Mouse (Mus musculus) right cerebral cortex, adult 18-20 months (tissue): ENCODE measurements around the gene Cntrl.

Source experiments
- DNase-seq: peaks from one replicate; pipeline ENCODE4 v3.0.0; 2022; ENCODE audit warnings: mixed read lengths

Gene Cntrl

DNA sequence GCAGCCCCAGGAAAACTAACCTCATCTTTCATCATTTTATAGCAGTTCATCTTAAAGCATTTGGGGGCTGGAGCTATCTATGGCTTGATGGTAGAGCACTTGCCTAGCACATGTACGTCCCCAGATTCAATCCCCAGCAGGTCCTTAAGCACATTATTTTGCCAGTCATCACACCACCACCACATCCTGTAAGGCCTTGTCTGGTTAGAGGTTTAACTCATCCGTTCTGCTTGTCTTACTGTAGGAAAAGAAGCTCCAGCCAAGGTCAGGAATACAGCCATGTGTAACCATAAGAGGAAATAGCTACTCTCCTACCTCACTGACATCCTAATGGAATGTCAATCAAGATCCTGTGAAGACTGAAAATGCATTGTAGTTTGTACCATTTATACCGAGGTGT lies 68.9 kb downstream of the Cntrl start:
- DNase-seq, result no peak

- peak; percentile 52 for DNase-seq
Measured at GRCm38 (mm10) chr2:35183115-35183673, 73.9 kb downstream of the Cntrl start.

DNA sequence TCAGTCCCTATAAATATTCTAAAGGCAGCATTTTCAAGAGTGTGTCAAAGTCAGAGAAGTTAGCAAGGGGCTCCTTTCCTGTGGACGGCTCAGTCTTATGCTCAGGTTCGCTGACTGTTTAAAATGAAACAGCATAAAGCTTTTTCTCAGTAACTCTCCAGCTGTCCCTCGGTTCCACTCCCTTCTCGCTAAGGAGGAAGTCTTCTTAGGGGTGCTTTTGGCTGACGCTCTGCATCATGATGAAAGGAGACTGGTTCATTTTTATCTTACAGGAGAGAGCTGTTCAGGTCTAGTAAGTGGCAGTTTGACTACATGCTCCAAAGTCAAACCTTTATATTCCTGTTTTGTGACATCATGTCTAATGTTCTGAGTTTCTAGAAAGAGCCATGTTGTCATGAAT lies 79.6 kb downstream of the Cntrl start:
- no peak for DNase-seq

GRCm38 (mm10) chr2:35193976-35194375 lies 84.7 kb downstream of the Cntrl start:
- DNase-seq, result no peak

DNA sequence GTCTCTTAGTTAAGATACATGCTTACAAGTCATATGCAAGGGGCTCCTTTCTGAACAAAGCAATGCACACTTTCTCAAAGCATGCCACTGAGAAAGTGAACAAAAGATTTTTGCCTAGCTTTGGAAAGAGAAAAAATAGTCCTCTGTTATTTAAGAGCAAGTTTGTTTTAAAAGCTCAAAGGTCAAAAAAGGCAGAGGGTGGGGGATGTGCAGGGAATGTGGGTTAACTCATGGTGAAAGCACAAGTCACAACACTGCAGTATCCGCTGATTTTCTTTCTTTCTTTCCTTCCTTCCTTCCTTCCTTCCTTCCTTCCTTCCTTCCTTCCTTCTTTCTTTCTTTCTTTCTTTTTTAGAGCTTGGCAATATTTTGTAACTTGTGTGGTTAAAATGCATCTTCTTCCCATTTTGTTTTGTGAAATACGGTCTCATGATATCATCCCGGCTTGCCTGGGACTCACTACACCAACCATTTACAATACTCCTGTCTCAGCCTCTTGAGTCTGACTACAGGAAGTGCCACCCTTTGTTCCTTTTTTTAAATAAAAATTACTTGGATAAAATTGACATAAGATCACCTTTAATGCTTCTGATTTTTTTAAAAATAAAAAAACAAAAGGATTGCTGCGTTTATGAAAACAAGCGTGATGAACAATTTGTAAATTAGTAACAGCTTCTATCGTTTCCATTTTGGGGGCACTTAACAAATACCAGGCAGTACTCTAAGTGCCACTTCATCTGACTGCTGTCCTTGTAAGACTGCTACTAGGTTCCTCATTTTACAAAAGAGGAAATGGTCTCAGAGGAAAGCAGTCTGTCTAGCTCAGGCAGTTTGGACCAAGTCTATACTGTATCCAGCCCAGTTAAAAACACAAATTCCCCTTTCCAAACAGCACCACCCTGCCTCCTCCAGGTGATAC lies 86.6 kb downstream of the Cntrl start:
- no peak for DNase-seq

- no peak for DNase-seq
Measured at GRCm38 (mm10) chr2:35199541-35199940, 90.2 kb downstream of the Cntrl start.

DNA sequence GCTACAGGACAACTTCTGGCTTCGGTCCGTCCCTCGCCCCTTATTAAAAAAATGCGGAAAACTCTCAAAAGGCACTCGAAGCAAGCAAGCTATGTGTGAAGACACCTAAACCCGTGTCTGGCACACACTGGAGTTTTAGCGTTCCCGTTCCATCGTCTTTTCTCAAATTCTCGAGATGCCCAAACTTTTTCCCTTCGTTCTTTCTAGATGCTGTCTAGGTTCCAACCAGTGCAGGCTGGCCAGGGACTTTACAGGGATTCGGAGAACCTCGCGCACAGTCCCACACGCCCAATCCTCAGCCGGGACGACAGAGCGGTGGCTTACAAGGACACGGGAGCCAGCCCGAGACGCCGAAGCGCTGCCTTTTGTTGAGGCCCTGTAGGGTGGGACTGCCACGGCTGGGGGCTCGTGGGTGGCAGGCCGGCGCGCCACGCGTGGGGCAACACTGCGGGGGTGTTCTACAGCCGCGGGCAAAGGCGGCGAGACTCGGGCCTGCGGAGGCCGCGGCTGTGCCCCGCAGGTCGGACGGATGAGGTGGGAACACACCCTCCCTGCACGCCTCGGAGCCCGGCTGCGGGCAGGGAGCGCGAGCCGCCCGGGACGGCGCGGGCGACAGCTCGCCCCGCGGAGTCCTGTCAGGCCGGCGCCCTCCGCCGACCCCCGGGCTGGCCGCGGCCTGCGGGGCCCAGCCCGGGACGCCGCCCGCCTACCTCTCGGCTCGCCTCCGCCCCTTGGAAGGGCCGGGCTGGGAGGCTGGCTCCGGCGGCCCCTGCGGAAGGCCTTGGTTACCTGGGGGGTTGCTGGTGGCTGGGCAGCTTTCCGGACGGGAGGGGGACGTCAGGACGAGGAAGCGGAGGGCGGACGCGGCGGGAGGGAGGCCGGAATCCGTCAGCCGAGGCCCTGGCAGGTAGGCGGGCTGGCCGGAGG lies 90.9 kb downstream of the Cntrl start:
- DNase-seq, result peak; percentile 56

- peak; percentile 100 for DNase-seq
Measured at GRCm38 (mm10) chr2:35200898-35201668, 91.8 kb downstream of the Cntrl start, which contains the start of gene Rab14. Gene Rab14, minus strand, starts transcription at chr2:35201120.

- DNase-seq, result no peak
Measured at GRCm38 (mm10) chr2:35203729-35204128, 94.4 kb downstream of the Cntrl start.

DNA sequence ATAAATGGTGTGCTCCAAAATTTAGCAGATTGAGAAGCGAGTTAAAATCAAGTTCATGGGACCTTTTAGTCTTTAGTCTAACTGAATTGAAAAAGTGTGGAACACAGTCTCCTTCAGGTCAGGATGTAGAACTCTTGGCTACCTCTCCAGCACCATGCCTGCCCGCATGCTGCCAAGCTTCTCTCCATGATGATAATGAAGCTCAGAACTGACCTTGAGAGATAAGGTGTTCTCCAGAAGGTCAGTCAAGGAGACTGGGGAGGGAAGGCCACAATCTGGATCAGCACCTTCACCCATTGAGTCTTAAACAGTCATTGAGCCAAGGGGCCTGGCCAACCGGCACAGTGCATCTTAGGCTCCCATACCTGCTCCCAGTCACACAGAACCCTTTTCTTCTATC lies 97.5 kb downstream of the Cntrl start:
- no peak for DNase-seq

- no peak for DNase-seq
Measured at GRCm38 (mm10) chr2:35208054-35208453, 98.8 kb downstream of the Cntrl start.

DNA sequence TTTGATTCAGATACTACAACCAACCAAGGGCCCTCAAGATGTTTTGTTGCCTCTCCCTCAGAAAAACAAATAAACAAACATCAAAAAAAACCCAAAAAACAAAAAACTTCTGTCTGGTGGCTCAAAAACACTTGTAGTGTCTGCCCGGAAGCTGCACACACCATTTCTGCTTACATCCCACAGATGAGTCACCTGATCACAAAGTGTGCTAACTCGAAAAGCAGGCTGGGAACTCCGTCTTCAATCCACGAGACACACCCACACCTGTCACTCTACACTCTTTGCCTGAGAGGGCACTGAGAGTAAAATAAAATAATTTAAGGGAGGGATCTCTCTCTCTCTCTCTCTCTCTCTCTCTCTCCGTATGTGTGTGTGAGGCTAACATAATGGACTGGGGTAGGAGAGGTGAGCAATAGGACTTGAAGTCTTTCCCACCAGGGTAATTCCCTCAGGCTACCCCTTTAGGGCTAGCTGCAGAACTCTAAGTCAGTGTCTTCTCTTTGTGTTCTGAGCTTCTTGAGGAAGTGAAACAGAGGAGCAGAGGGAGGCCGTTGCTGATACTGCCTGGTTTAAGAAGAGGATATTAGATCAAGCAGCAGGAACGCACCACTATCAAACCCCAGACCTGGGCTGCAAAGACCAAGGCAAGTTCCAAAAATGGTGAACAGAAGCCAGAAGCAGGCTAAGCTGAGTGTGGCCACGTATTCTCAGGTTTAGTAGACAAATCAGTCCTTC lies 99.8 kb downstream of the Cntrl start:
- no peak for DNase-seq

DNA sequence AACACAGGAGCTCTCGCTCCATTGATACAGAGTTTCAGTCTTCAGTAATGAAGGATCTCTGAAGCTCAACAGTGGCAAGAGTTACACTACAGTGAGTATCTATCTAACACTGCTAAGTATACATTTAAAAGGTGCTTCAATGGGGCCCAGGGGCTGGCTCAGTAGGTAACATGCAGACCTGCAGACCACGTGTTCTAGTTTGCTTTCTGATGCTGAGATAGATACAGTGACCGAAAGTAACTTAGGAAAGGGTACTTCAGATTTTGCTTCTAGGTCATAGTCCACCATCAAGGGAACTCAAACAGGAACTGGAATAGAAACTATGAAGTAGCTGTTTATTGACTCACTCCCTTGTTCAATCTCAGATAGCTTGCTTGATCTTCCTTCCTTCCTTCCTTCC lies 102.4 kb downstream of the Cntrl start:
- DNase-seq, result no peak

DNA sequence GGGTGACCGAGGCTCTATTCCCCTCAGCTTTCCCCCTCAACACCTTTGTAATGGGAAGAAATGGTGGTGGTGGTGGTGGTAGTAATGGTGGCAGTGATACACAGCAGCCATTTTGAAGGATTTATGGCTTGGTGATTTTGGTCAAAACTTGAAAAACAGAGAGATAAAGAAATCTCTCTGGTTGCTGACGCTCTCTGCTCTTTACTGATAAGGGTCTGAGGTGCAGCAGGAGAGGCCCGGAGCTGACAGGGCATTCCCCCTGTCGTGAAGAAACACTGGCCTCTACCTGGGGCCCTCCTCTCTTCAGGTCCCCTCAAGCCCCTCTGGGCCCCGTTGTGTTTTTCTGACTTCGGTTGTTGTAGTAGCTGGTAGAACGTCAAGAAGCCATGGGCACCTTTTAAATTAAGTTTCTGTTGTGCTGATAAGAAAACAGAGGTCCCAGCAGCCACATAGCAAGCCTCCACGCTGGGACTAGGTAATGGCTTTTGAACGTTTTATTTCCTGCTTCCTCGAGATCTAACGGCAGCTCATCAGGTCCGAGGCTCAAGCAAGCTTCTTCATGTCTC lies 104.1 kb downstream of the Cntrl start:
- no peak for DNase-seq

DNA sequence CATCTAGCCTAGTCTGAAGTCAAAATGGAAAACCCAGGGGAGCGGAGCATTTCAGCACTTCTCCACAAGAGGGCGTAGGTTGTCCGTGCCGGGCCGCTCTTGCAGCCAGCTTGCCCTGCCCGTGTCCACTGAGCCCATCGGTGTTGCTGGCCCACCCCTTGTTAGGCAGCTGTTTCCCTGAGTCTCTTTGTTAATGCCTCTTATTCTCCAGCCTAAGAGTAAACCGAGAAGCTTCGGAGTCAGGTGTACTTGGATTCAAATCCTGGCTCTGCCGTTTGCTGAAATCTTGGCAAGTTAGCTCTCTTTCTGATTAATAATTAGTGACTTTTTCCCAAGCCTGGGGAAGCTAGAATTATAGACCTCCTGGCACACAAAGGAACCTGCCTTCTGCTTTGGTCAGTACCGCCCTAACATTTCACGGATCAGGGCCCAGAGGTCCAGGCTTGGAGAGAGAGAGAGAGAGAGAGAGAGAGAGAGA lies 105.6 kb downstream of the Cntrl start:
- peak; percentile 81 for DNase-seq

DNA sequence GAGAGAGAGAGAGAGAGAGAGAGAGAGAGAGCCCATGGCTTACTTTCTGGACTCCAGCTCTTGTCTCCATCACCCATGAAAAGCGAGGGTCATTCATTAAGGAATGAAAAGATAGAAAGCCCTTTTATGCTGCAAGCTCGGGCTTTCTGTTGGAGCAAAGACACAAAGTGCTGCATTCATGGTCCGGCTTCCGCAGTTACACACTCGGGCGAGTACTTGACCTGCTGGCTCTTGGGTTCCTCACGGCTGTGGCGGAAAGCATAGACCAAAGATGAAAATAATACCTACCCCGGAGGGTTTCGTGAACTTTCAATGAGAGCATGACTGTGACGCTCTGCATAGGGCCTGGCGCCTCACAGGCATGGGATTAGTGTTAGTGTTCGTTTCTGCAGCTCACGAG lies 106.1 kb downstream of the Cntrl start:
- DNase-seq, result no peak

- no peak for DNase-seq
Measured at GRCm38 (mm10) chr2:35216701-35217100, 107.4 kb downstream of the Cntrl start.

DNA sequence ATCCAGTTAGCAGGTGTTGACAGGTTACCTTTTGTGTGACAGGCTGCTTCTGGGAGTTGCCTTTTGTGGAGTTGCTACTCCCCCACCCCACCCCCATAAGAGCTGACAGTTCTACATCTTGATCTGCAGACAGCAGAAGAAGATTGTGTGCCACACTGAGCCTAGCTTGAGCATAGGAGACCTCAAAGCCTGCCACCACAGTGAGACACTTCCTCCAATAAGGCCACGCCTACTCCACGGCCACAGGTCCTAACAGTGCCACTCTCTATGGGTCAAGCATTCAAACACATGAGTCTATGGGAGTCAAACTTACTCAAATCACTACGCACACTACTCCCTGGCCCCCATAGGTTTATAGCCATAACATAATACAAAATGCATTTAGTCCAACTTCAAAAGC lies 109.4 kb downstream of the Cntrl start:
- DNase-seq, result no peak

GRCm38 (mm10) chr2:35222822-35223391 lies 113.6 kb downstream of the Cntrl start:
- DNase-seq, result no peak

DNA sequence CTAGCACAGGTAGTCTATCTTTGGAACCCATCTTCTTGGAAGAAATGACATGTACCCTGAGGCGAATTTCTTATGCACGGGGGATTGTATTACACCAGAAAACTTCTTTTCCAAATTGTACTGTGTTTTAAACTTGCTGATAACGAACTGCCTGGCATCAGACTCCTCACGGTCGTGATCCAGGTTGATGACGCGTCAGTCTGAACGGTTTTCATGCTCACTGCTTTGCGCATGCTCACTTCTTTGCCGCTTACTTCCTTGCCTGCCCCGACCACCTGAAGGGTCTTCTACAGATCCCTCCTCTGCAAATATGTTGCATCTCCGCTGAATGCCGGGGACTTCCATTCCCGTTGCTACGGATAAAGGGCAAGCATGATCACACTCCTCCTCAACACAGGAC lies 115.0 kb downstream of the Cntrl start:
- DNase-seq, result no peak

- DNase-seq, result no peak
Measured at GRCm38 (mm10) chr2:35228145-35228544, 118.9 kb downstream of the Cntrl start.
